Mouse (Mus musculus) liver, embryonic 16.5 days (tissue): ENCODE measurements around the gene Ptger4. TPM values are rescaled to one million over a fixed set of nuclear protein-coding genes. Genes with fewer than 3 reads are reported as not detected.

Experiments used
- ATAC-seq: fragments of 200-750 bp; cut with Nextera tagmentation; 2 replicates; pipeline ENCODE4 v1.8.0; 2017; ENCODE audit warnings: low read depth, mild to moderate bottlenecking, moderate number of reproducible peaks, moderate library complexity
- H3K27ac ChIP-seq: fragments of 300-500 bp; sonication (generic); 2 replicates; pipeline ENCODE4 v1.5.1; 2014; ENCODE audit warnings: mild to moderate bottlenecking, low read length
- H3K27me3 ChIP-seq: fragments of 300-500 bp; sonication (generic); 2 replicates; pipeline ENCODE4 v1.6.1; 2014; ENCODE audit warnings: low read depth, low read length, mixed read lengths; ENCODE audit not compliant: control insufficient read depth, insufficient read depth
- H3K36me3 ChIP-seq: fragments of 300-500 bp; sonication (generic); 2 replicates; pipeline ENCODE4 v1.6.1; 2014; ENCODE audit warnings: mild to moderate bottlenecking; ENCODE audit not compliant: control insufficient read depth, insufficient read depth
- H3K4me1 ChIP-seq: fragments of 300-500 bp; sonication (generic); 2 replicates; pipeline ENCODE4 v1.6.1; 2014; ENCODE audit warnings: low read depth, low read length, mixed read lengths; ENCODE audit not compliant: control insufficient read depth
- H3K4me2 ChIP-seq: fragments of 300-500 bp; sonication (generic); 2 replicates; pipeline ENCODE4 v1.6.1; 2014; ENCODE audit warnings: low read depth, low read length, mixed read lengths
- H3K4me3 ChIP-seq: fragments of 300-500 bp; sonication (generic); 2 replicates; pipeline ENCODE4 v1.5.1; 2014; ENCODE audit warnings: low read depth, mild to moderate bottlenecking, low read length
- H3K9ac ChIP-seq: fragments of 300-500 bp; sonication (generic); 2 replicates; pipeline ENCODE4 v1.6.1; 2014; ENCODE audit warnings: low read depth, low read length
- H3K9me3 ChIP-seq: fragments of 300-500 bp; sonication (generic); replicated peaks from 2 replicates; pipeline ENCODE4 v1.6.1; 2016; ENCODE audit warnings: low read length; ENCODE audit not compliant: control insufficient read depth
- WGBS: fragments of 180-500 bp; shearing (Covaris S2); extraction: QIAGEN DNeasy Blood & Tissue Kit; methylation state at CpG from one replicate; pipeline ENCODE4 v1.1.7; 2014; ENCODE audit not compliant: insufficient replicate concordance; 5-methylcytosine and 5-hydroxymethylcytosine counted together
- polyA plus RNA-seq: library from polyadenylated mRNA; unstranded; fragments of >200 nt; fragmentation: Nextera tagmentation; extraction: Ambion mirVana; gene quantifications from 2 replicates; pipeline ENCODE4 v1.2.1, GENCODE M21; 2015

Ptger4 gene
- polyA plus RNA-seq, 1 experiment from 2014 or later = 1.1 TPM

GRCm38 (mm10) chr15:5262095-5262667 lies 18.2 kb upstream of the Ptger4 start:
- Histone ChIP-seq H3K27ac (no peak overlapping the region), H3K9ac (no peak overlapping the region), H3K4me2 (no peak overlapping the region), H3K36me3 (no peaks in the 10 kb centered on the region), H3K4me3 (no peak overlapping the region), H3K9me3 (no peaks in the 10 kb centered on the region), H3K4me1 (no peaks in the 10 kb centered on the region; the same call in 1 of the 2 replicates), H3K27me3 (no peaks in the 10 kb centered on the region)
- no peak for ATAC-seq
- 73% methylated on average over 13 of the region's 13 CpGs for WGBS

- no peak overlapping the region for H3K4me3 ChIP-seq
- WGBS = 21% methylated on average over 3 of the region's 3 CpGs
- no peak overlapping the region for H3K27ac ChIP-seq
- no peaks in the 10 kb centered on the region; the same call in 1 of the 2 replicates for H3K4me1 ChIP-seq
- no peaks in the 10 kb centered on the region for H3K36me3 ChIP-seq
- H3K9ac ChIP-seq = no peak overlapping the region
- H3K9me3 ChIP-seq = no peaks in the 10 kb centered on the region
- peak; percentile 90 for ATAC-seq
- H3K4me2 ChIP-seq = no peak overlapping the region
- no peaks in the 10 kb centered on the region for H3K27me3 ChIP-seq
These were observed 17.0 kb upstream of the Ptger4 start for GRCm38 (mm10) chr15:5261004-5261403.

- 77% methylated on average over 5 of the region's 5 CpGs for WGBS
- Histone ChIP-seq H3K9ac (no peak overlapping the region), H3K4me3 (no peak overlapping the region), H3K9me3 (no peaks in the 10 kb centered on the region), H3K4me2 (no peak overlapping the region), H3K36me3 (no peaks in the 10 kb centered on the region), H3K27ac (no peak overlapping the region), H3K27me3 (no peaks in the 10 kb centered on the region), H3K4me1 (no peaks in the 10 kb centered on the region; the same call in 1 of the 2 replicates)
- ATAC-seq = no peak
These were observed 16.2 kb upstream of the Ptger4 start for GRCm38 (mm10) chr15:5260183-5260582.

GRCm38 (mm10) chr15:5250182-5250581 lies 6.2 kb upstream of the Ptger4 start:
- Histone ChIP-seq H3K36me3 (no peaks in the 10 kb centered on the region), H3K4me1 (no peaks in the 10 kb centered on the region), H3K9me3 (no peaks in the 10 kb centered on the region), H3K4me2 (no peak overlapping the region), H3K4me3 (no peak overlapping the region), H3K9ac (no peak overlapping the region), H3K27me3 (peaks cover under 1% of the 10 kb centered on the region; the same call in 1 of the 2 replicates), H3K27ac (no peak overlapping the region)
- WGBS = 60% methylated on average over 4 of the region's 4 CpGs
- ATAC-seq = no peak

GRCm38 (mm10) chr15:5243036-5243958 lies 690 bp downstream of the Ptger4 start:
- H3K27ac ChIP-seq = no peak overlapping the region; the same call in 1 of the 2 replicates
- no peaks in the 10 kb centered on the region for H3K36me3 ChIP-seq
- no peak for ATAC-seq
- 3% methylated on average over 40 of the region's 40 CpGs for WGBS
- peaks cover 47% of the 10 kb centered on the region for H3K4me1 ChIP-seq
- peaks cover 27% of the 10 kb centered on the region for H3K27me3 ChIP-seq
- no peaks in the 10 kb centered on the region for H3K9me3 ChIP-seq
- H3K4me3 ChIP-seq = peak overlapping the region; percentile 78
- H3K4me2 ChIP-seq = peak overlapping the region; percentile 100
- H3K9ac ChIP-seq = peak overlapping the region; percentile 82

- Histone ChIP-seq H3K27ac (peak overlapping the region; percentile 33), H3K4me3 (peak overlapping the region; percentile 78), H3K4me1 (peaks cover 52% of the 10 kb centered on the region), H3K4me2 (peak overlapping the region; percentile 100), H3K9ac (peak overlapping the region; percentile 82), H3K9me3 (no peaks in the 10 kb centered on the region), H3K36me3 (no peaks in the 10 kb centered on the region), H3K27me3 (peaks cover 27% of the 10 kb centered on the region)
- peak; percentile 14 for ATAC-seq
- WGBS = 2% methylated on average over 61 of the region's 61 CpGs
These were observed 1.5 kb downstream of the Ptger4 start for GRCm38 (mm10) chr15:5242241-5243035.

GRCm38 (mm10) chr15:5241304-5242201 lies 2.4 kb downstream of the Ptger4 start:
- Histone ChIP-seq H3K4me3 (peak overlapping the region; percentile 78), H3K36me3 (no peaks in the 10 kb centered on the region), H3K9ac (peak overlapping the region; percentile 82), H3K4me2 (peak overlapping the region; percentile 100), H3K4me1 (peaks cover 52% of the 10 kb centered on the region), H3K9me3 (no peaks in the 10 kb centered on the region), H3K27ac (peak overlapping the region; percentile 33), H3K27me3 (peaks cover 27% of the 10 kb centered on the region)
- no peak for ATAC-seq
- WGBS = 15% methylated on average over 12 of the region's 12 CpGs

- no peak for ATAC-seq
- peaks cover 27% of the 10 kb centered on the region for H3K27me3 ChIP-seq
- no peaks in the 10 kb centered on the region for H3K9me3 ChIP-seq
- peak overlapping the region; percentile 2 for H3K4me3 ChIP-seq
- H3K4me1 ChIP-seq = peaks cover 57% of the 10 kb centered on the region
- 45% methylated on average over 6 of the region's 6 CpGs for WGBS
- H3K9ac ChIP-seq = peak overlapping the region; percentile 25
- no peaks in the 10 kb centered on the region for H3K36me3 ChIP-seq
- peak overlapping the region; percentile 55 for H3K4me2 ChIP-seq
- H3K27ac ChIP-seq = peak overlapping the region; percentile 7
These were observed 3.6 kb downstream of the Ptger4 start for GRCm38 (mm10) chr15:5240360-5240759.
